Mouse (Mus musculus): ENCODE data around the gene Gm16451. TPM values are rescaled to one million over a fixed set of nuclear protein-coding genes. Genes with fewer than 3 reads are reported as not detected.

Gm16451 gene
- polyA plus RNA-seq (2015; fragmentation: Nextera tagmentation; extraction: Ambion mirVana), result not detected in 2 replicates

GRCm38 (mm10) chr7:22118145-22118544 is at the start of gene Gm16451:
Gene Gm16451, minus strand, starts transcription at chr7:22118245.

DNA sequence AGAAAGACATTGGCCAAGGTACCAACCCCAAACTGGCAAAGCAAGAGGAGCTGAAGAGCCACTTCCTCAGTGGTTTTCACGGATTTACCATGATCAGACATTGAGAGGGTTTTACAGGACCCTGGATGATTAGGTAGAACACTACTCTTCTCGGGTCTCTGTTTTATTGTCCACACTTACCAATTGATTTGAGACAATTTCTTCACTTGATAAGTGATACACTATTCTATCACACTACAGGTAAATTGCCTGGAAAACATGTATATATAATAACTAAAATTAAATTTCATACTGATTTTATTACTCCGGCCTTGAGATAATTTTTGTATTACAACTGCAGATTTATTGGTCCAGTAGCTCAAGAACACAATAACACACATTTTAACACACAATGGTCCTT is 45.9 kb upstream of the Gm16451 start, which contains the start of gene Vmn1r142:
TSS of gene Vmn1r142 (minus strand) at position 101 of the 400 bp plus-strand sequence.

DNA sequence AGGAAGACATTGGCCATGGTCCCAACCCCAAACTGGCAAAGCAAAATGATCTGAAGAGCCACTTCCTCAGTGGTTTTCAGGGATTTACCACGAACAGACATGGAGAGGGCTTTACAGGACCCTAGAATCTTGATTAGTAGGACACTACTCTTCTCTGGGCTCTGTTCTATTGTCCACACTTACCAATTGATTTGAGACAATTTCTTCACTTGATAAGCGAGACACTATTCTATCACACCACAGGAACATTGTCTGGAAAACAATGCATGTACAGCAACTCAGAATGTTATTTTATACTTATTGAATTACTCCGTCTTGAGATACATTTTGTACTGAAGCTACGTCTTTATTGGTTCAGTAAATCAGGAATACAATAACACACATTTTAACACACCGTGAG is 16.6 kb upstream of the Gm16451 start, which contains the start of gene Gm10666:
TSS of gene Gm10666 (minus strand) at position 101 of the 400 bp plus-strand sequence.

DNA sequence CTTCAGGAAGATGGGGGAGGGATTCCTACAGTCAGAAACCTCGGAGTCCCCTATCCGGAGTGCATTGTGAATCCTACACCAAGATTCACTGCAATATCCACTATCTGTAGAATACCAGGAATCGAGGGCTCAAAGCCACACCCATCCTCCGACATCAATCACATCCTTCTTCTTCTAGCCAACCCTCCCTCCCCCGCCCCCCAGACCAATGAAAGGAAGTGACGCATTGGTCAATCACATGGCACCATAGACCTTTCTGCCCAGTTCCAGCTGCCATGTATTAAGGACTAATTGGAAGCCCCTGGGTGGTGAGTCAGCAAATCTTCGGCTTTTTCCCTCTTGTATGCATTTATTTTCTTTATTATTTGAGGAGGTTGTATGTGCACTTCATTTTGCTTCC is 49.3 kb downstream of the Gm16451 start, which contains the start of gene Vmn1r139:
TSS of gene Vmn1r139 (plus strand) at position 301 of the 400 bp plus-strand sequence.

Other genes with a start within 250 kb of the Gm16451 start
- not detected in 2 replicates for gene Gm5891, start 197.0 kb downstream of the Gm16451 start, polyA plus RNA-seq (2015; fragmentation: Nextera tagmentation; extraction: Ambion mirVana)
- gene Vmn1r137, start 123.7 kb downstream of the Gm16451 start, polyA plus RNA-seq (2015; fragmentation: Nextera tagmentation; extraction: Ambion mirVana), result not detected in 2 replicates
- gene Vmn1r138, start 89.3 kb downstream of the Gm16451 start, polyA plus RNA-seq (2015; fragmentation: Nextera tagmentation; extraction: Ambion mirVana), result not detected in 2 replicates
- gene Gm6176, start 61.9 kb downstream of the Gm16451 start, polyA plus RNA-seq (2015; fragmentation: Nextera tagmentation; extraction: Ambion mirVana), result not detected in 2 replicates
- not detected in 2 replicates for gene Vmn1r139, start 49.2 kb downstream of the Gm16451 start, polyA plus RNA-seq (2015; fragmentation: Nextera tagmentation; extraction: Ambion mirVana)
- not detected in 2 replicates for gene Gm10666, start 16.5 kb upstream of the Gm16451 start, polyA plus RNA-seq (2015; fragmentation: Nextera tagmentation; extraction: Ambion mirVana)
- gene Vmn1r142, start 45.8 kb upstream of the Gm16451 start, polyA plus RNA-seq (2015; fragmentation: Nextera tagmentation; extraction: Ambion mirVana), result not detected in 2 replicates
- gene Vmn1r143, start 71.1 kb upstream of the Gm16451 start, polyA plus RNA-seq (2015; fragmentation: Nextera tagmentation; extraction: Ambion mirVana), result not detected in 2 replicates
- gene Gm8653, start 83.0 kb upstream of the Gm16451 start, polyA plus RNA-seq (2015; fragmentation: Nextera tagmentation; extraction: Ambion mirVana), result not detected in 2 replicates
- not detected in 2 replicates for gene Gm8453, start 111.2 kb upstream of the Gm16451 start, polyA plus RNA-seq (2015; fragmentation: Nextera tagmentation; extraction: Ambion mirVana)
- not detected in 2 replicates for gene Gm4187, start 211.5 kb upstream of the Gm16451 start, polyA plus RNA-seq (2015; fragmentation: Nextera tagmentation; extraction: Ambion mirVana)